Mouse (Mus musculus): Measurements from ENCODE around the gene Castor1.

The Castor1 gene

GRCm38 (mm10) chr11:4205951-4206350 lies 12.1 kb upstream of the Castor1 start:
- in situ Hi-C loops (cut with MboI; ENCODE audit: unreplicated experiment in 2 of 2): no loop called here

DNA sequence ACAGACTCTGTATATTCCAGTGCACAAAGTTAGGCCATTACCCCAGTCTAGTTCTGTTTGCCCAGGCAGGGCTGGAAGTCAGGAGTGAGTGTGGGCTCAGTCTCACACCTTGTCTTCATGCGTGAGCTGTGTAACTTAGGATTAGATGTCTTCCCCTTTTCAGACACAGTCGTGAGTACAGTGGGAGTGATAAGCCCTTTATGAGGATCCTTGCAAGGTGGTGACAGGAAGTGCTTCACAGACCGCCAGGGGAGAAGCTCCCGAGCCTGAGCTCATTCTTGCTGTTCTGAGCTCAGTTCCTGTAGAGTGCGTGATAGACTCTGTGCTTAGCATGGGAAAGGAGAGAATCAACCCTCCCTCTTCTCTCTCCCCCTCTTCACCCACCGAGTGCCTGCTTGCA lies 11.5 kb upstream of the Castor1 start:
- in situ Hi-C loops (cut with MboI; ENCODE audit: unreplicated experiment in 2 of 2): no loop called here

DNA sequence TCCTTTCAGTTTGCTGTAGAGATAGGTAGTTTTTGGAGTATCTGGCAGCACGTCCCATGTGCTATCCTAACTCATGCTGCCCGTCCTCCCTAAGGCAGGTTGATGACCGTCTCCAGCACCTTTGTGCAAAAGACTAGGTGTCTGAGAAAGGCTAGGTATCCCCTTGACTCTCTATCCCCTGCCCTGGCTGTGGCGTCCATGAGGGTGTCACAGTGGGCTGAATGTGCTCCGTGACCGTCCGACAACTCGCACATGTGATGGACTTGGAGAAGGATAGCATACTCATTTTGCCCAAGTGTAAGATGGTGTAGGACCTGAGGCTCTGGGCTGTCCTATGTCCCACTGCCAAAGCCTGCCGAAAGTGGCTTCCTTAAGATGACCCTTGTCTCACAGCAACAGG lies 10.4 kb upstream of the Castor1 start:
- in situ Hi-C loops (cut with MboI; ENCODE audit: unreplicated experiment in 2 of 2): no loop called here

- in situ Hi-C loops (cut with MboI; ENCODE audit: unreplicated experiment in 2 of 2): no loop called here
These were observed 8.5 kb upstream of the Castor1 start for GRCm38 (mm10) chr11:4209556-4209955.

DNA sequence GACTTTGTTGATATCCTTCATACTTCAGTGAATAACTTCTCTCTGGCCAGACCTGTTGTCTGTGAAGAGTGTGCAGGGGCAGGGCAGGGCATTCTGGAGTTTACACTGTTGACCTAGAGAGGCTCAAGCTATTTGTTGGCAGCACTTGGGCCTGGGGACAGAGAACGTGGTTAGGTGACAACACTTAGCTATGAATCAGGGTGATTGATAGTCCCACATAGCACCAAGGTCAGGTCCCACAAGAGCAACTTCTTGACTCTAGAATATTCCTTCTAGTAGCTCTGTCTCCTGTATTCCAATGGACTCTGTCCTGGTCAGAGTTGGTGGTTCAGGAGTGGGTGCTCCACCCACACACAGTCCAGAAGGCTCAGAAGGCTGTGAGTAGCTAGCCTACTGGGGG lies 7.2 kb upstream of the Castor1 start:
- in situ Hi-C loops (cut with MboI; ENCODE audit: unreplicated experiment in 2 of 2): no loop called here

DNA sequence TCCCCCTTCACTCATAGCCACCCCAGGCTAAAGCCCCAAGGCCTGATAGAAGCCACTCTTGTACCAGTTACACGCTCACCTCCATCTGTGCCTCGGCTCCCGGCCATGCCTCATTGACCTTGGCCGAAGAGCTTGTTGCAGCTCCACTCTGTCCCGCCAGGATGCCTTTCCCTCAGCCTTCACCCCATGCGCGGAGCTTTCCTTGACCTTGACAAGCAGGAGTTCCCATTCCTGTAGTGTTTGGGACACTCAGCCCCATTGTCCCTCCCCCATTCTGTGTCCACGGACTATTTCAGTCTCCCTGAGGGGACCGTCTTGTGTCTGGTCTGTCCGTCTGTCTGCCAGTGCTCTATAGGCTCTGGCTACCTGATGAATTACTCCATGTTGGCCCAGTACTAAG lies 4.9 kb upstream of the Castor1 start:
- in situ Hi-C loops (cut with MboI; ENCODE audit: unreplicated experiment in 2 of 2): no loop called here

DNA sequence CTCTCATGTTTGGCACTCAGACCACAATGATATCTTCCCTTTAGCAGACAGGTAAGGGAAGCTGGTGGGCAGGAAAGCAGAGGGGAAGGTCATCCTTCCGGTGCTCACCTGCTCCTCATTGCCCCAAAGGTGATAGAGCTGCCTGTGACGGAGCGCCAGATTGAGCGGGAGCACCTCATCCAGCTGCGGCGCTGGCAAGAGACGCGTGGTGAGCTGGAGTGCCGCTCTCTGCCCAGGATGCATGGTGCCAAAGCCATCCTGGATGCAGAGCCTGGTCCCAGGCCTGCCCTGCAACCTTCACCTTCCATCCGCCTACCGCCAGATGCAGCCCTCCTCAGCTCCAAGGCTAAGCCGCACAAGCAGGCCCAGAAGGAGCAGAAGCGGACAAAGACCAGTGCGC lies 3.5 kb upstream of the Castor1 start:
- in situ Hi-C loops (cut with MboI; ENCODE audit: unreplicated experiment in 2 of 2): no loop called here

DNA sequence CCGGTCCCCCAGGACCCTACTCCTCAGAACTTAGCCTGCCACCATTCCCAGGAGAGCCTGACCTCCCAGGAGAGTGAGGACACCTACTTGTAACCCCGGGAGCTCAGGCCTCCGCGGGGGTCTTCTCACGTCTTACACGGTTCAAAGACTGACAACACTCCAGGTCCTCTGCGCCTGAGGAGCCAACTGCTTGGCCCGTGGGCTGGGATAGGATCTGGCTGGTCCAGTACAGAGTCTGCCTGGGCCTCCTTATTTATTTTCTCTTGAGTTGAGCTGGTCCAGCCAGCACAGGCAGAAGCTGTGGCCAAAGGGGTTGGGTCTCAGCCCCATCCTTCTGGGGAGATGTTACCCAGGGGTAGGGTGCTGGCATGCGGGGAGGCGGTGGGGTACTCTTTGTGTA lies 3.0 kb upstream of the Castor1 start:
- in situ Hi-C loops (cut with MboI; ENCODE audit: unreplicated experiment in 2 of 2): loop anchor here (5.0 kb wide), 3 partner anchors 78 to 213 kb away; partner anchors contain the start of gene Rnf215 (in 1 of the 2)

GRCm38 (mm10) chr11:4216248-4217000 lies 1.6 kb upstream of the Castor1 start:
- in situ Hi-C loops (cut with MboI; ENCODE audit: unreplicated experiment in 2 of 2): loop anchor here (5.0 kb wide), 3 partner anchors 79 to 214 kb away; partner anchors contain the start of gene Rnf215 (in 1 of the 2)

DNA sequence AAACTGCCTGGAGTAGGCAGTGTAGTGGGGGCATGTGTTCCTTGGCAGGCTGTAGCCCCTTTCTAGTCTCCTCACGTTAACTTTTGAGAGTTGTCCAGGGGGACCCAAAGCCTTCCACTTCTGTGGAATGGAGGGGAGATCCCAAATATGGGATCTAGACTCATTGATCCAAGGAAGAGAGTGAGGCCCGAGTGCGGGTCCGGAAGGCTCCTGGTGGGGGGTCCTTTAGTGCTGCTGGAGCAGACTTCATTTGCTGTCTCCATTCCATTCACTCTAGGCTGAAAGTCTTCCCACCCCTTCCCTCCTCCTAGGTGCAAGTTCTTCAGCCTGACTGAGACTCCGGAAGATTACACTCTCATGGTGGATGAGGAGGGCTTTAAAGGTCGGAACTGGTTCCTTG lies 612 bp downstream of the Castor1 start:
- in situ Hi-C loops (cut with MboI; ENCODE audit: unreplicated experiment in 2 of 2): loop anchor here (5.0 kb wide), 3 partner anchors 81 to 216 kb away; partner anchors contain the start of gene Rnf215 (in 1 of the 2)

DNA sequence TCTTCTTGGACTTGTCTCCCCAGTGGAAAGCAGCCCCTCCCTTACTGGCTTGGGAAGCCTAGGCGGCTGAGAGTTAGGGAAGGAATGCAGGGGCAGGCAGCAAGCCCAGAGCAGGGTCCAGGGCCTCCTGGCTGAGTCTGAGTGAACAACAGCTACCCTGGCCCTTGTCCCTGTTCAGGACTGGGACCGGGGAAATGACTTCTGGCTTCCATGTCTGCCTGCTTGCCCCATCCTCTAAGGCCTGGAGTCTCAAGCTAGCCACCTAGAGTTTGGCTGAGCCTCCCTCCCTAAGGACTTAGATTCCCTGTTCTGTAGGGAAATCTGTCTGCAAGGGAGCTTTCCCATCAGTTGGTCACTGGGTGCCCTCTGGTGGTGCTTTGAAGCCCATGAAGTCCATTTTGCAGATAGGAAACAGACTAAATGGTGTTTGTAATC lies 1.3 kb downstream of the Castor1 start:
- in situ Hi-C loops (cut with MboI; ENCODE audit: unreplicated experiment in 2 of 2): loop anchor here (5.0 kb wide), 3 partner anchors 82 to 217 kb away; partner anchors contain the start of gene Rnf215 (in 1 of the 2)

GRCm38 (mm10) chr11:4219908-4220307 lies 1.9 kb downstream of the Castor1 start:
- in situ Hi-C loops (cut with MboI; ENCODE audit: unreplicated experiment in 2 of 2): loop anchor here (5.0 kb wide), 4 partner anchors 37 to 218 kb away; partner anchors contain the start of genes Lif (in 2 of the 2) and Rnf215 (in 1 of the 2)

DNA sequence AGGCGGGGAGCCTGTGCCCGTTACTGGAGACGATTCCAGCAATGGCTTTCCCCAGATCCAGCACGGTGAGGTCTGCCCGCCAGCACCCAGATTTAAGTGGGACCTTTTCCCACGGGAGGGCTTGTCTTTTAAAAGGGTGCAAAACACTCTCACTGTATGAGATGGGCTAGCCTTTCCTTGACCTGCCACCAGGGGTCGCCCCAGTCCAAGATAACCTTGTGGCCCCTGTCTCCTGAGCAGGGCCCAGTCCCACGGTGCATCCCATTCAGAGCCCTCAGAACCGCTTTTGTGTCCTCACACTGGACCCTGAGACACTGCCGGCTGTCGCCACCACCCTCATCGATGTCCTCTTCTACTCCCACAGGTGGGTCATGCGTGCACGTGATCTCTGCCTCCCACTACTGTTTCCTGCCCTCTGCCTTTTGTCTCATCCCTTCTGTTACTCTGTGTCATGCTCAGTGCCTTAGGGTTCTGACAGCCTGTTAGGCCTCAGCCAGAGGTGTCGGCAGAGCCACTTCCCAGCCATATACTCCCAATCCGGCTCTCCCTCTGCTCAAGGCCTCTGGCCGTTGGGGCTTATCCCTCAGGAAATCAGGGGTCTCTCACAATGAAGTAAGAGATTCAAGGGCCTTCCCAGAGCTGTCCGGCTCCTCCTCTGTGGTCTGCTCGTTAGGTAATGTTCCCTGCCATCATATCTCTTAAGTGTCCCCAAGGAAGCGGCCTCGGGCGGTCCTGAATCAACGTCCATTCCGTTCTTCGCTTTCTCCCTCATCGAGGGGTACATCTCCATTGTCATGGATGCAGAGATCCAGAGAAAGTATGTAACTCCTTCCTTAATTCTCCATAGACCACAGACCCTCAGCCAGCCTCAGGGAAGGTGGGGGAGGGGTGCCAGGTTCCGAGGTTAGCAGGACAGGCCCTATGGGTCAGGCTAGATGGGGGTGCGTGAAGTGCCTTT lies 2.7 kb downstream of the Castor1 start:
- in situ Hi-C loops (cut with MboI; ENCODE audit: unreplicated experiment in 2 of 2): loop anchor here (5.0 kb wide), 1 partner anchor 37 kb away; the partner anchor contains the start of gene Lif (in 2 of the 2)

DNA sequence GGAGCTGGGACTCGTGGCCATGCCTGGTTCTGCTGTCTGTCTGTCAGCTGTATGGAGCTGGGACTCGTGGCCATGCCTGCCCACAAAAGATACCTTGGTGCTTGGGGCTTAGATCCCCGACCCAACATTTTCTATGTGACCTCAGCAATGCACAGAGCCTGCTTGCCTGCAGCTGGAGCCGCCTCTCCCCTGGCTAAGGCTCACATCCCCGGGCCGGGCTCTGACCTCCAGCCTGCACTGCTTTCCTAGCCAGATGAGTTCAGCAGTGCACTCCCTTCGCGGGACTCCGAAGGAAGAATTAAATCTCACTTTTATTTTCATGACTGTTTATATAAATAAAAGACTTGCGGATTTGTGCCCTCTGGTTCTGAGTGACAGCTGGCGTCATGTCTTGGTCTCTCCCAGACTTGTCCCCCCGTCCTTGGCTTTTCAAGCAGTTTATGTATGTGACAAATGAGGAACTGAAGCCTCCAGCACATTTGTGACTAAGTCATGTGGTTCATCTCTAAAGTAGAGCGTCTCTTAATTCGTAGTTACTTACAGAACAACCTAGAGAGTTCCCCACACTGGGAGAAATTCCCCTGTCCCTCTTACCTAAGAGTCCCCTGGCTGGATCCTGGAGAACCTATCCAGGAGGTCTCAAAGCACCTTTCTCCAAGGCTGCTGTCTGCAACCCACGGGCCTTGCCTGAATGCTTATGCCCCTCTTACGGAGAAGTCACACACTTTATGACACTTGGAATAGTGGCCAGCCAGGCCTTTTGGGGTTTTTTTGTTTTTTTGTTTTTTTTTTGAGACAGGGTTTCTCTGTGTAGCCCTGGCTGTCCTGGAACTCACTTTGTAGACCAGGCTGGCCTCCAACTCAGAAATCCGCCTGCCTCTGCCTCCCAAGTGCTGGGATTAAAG lies 4.3 kb downstream of the Castor1 start:
- in situ Hi-C loops (cut with MboI; ENCODE audit: unreplicated experiment in 2 of 2): loop anchor here (5.0 kb wide), 1 partner anchor 35 kb away; the partner anchor contains the start of gene Lif (in 2 of the 2)

- in situ Hi-C loops (cut with MboI; ENCODE audit: unreplicated experiment in 2 of 2): loop anchor here (5.0 kb wide), 1 partner anchor 34 kb away; the partner anchor contains the start of gene Lif (in 2 of the 2)
These were observed 5.6 kb downstream of the Castor1 start for GRCm38 (mm10) chr11:4223393-4224188.

DNA sequence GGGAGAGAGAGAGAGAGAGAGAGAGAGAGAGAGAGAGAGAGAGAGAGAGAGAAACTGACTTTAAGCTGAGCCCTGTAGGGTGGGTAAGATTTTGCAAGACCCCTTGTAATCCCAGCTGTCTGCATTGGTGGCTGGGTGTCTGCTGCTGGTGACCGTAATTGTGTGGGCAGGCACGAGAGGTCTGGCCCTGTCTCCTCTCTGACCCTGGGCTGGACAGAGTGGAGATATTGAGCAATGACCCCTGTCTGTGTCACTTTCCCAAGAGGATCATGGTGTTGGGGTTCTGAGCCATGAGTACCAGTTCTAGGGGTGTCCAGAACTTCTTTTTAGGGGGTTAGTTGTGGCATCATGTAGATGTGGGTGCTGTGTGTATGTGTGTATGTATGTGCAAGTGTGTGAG lies 6.2 kb downstream of the Castor1 start:
- in situ Hi-C loops (cut with MboI; ENCODE audit: unreplicated experiment in 2 of 2): loop anchor here (5.0 kb wide), 1 partner anchor 33 kb away; the partner anchor contains the start of gene Lif (in 2 of the 2)

DNA sequence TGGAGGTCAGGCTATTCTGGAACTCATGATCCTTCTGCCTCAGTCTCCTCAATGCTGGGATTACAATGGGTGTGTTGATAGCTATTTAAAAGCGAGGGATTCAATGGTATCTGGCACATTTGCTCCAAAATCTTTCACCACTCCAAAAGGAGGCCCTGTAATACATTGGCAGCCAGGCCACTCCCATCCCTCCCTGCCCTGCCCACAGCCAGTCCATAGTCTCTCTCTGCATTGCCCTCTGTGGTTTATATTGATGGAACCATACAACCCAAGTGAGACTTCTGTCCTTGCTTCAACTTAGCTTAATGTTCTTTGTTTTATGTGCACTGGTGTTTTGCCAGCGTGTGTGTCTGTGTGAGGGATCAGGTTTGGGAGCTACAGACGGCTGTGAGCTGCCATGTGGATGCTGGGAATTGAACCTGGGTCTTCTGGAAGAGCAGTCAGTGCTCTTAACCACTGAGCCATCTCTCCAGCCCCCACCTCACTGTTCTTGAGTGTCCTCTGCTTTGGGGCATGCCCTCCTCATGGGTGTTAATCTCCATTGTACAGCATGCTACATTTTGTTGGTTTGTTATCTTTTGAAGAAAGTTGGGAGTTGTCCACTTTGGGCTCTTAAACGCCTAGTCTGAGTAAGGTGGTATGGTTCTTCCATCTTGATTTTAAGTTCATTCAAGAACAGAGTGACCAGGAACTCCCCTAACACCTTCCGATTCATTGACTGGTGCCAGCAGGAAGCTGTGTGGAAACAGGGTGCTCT lies 8.7 kb downstream of the Castor1 start:
- in situ Hi-C loops (cut with MboI; ENCODE audit: unreplicated experiment in 2 of 2): no loop called here

- in situ Hi-C loops (cut with MboI; ENCODE audit: unreplicated experiment in 2 of 2): no loop called here
These were observed 10.4 kb downstream of the Castor1 start for GRCm38 (mm10) chr11:4228463-4228862.
